Mouse (Mus musculus) thymus, postnatal 25 days (tissue): Measurements from ENCODE around the gene Baiap2l1.

Experiments
- DNase-seq: peaks from one replicate; pipeline ENCODE4 v3.0.0; 2022

Baiap2l1 gene

DNA sequence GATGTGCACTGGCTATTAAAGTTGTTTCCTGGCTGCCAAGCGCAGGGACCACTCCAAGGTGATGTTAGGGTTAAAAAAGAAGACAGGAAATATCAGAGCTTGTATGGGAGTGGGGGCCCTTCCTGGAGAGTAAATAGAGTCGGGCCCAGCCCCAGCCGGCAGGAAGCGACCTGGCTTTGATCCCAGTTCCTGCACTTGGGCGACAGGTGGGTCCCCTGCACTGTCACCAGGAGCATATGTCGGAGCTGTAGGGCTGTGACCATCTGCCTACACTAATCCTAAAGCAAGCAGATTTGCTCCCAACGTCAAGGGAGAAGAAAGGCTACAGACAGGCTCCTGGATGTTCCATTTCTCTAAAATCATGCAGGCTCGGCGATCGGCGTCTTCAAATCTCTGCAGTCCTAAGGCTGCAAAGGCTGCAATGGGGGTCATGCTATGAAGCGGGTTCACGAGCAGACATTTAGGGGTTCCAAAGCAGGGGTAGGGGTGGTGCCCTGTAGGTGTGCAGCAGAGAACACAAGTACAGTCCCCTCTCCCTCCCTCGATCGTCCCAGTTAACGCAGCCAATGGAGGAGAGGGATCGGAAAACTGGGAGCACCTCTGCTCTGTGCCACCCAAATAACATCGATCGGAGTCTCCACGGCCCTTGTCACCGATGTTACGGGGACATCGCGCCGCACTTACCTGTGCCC lies 135.0 kb downstream of the Baiap2l1 start:
- peak; percentile 68 for DNase-seq

DNA sequence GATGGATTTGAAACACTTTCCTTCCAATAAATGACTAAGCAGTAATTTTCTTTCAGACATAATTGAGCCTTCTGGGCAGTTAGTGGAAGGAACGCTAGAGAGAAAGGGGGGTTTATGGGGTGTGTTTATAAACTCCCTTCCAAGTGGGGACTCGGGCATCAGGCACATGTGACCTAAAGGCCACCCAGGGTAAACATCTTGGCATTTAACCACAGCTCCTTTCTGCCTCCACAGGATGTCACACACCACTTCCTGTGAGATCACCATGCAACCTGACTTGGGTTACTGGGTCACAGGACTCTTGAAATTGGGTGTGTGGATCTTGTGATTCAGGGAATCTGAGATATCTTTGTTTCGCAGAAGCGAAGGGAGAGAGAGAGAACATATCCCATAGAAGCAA lies 136.6 kb downstream of the Baiap2l1 start:
- DNase-seq, result peak; percentile 61

DNA sequence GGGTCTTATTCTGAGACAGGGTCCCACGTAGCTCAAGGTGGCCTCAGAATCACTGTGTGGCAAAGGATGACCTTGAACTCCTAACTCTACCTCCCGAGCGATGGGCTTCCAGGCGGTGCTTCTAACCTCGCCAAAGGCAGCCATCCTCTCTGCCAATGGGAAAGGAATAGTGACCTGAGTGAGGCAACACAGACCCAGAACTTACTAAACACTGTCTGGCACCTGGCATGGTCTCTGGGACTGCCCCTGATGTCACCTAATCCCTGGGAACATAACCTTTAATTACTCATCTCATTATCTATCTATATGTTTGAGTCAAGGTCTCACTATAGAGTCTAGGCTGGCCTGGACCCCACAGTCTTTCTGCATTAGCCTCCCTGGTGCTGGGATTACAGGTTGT lies 138.0 kb downstream of the Baiap2l1 start:
- DNase-seq, result no peak

DNA sequence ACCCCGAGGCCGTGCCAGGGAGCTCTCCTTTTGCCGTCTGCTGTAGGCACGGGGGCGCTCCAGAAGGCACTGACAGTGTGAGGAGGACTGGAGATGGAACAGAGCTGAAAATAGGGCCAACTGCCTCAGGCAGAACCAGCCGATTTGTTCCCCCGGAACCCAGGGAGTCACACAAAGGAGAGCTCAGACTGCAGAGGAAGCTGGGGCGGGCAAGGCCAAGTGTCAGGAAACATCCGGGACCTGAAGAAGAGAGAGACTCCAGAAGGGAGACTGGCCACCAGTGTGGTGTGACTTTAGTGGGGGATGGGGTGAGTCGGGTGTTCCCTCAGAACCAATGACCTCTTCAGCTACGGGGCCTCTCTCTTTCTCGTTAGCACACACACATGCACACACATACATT lies 138.6 kb downstream of the Baiap2l1 start:
- no peak for DNase-seq

DNA sequence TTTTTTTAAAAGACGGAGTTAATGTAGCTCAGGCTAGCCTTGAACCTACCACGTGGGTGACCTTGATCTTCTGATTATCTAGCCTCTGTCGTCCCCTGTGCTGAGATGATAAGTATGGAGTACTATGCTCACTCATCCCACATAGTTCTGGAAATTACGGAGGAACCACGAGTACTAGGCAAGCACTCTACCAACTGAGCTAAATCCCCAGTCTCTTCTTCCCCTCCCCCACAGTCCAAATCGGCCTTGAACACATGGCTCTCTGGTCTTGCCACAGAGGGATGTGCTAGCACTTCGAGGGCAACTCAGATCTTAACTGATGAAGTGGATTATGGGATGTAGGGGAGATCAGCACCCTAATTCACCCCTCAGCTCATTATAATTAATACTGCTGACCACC lies 139.9 kb downstream of the Baiap2l1 start:
- DNase-seq, result no peak

DNA sequence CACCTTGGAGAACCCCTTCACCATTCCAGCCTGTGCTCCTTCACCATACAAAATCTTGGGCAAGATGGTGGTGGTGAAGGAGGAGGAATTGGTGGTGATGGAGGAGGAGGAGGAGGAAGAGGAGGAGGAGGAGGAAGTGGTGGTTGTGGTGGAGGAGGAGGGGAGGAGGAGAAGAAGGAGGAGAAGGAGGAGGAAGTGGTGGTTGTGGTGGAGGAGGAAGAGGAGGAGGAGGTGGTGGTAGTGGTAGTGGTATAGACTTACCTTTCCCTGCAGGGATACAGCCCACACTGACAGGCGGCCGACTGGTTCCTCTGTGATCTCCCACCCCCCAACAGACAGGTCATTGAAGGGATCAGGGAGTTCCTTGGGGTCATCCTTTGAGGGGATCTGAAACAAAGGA lies 141.9 kb downstream of the Baiap2l1 start:
- DNase-seq, result no peak
